Mouse (Mus musculus): ENCODE measurements around the gene Srcin1. TPM values are rescaled to one million over a fixed set of nuclear protein-coding genes. Genes with fewer than 3 reads are reported as not detected.

Gene Srcin1
- polyA plus RNA-seq, 1 experiment from 2014 or later = 9.6 TPM

DNA sequence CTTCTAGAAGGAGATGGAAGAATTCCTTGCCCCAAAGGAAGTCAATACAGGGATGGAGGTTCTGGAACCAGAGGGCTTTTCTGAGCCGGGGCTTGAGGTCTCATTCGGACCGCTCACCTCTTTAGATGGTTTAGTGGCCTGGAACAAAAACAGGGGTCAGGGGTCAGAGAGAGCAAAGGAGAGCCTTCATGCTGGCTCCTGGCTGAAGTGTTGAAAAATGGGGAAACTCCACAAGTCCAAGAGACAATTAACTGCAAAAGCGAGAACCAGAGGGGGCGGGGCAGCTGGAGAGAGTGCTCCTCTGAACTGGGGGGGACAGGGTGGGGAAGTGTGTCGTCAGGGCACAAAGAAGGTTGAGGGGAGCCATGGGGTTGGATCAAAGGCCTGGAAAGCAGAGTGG lies 63.5 kb downstream of the Srcin1 start:
- no peak for DNase-seq
- H3K9me3 ChIP-seq (ENCODE audit: control insufficient read depth, low read length) = no peaks in the 10 kb centered on the region
- H3K4me2 ChIP-seq (ENCODE audit: low read length) = no peak overlapping the region
- no peak for ATAC-seq (ENCODE audit: low FRiP score, low TSS enrichment)
- H3K9ac ChIP-seq (replicated peaks; ENCODE audit: low read length) = no peak overlapping the region
- peaks cover 36% of the 10 kb centered on the region for H3K36me3 ChIP-seq (ENCODE audit: control insufficient read depth, insufficient read depth, low read length)
- no peaks in the 10 kb centered on the region for H3K27me3 ChIP-seq (ENCODE audit: control insufficient read depth, insufficient read depth, low read length)
- peaks cover 7% of the 10 kb centered on the region; the same call in 1 of the 2 replicates for H3K4me1 ChIP-seq (ENCODE audit: control insufficient read depth, insufficient read depth, low read length)
- H3K4me3 ChIP-seq (replicated peaks; ENCODE audit: low read depth, low read length) = no peak overlapping the region
- WGBS = 20% methylated on average over 6 of the region's 6 CpGs
- no peak overlapping the region for H3K27ac ChIP-seq (replicated peaks; ENCODE audit: low read depth, low read length)

DNA sequence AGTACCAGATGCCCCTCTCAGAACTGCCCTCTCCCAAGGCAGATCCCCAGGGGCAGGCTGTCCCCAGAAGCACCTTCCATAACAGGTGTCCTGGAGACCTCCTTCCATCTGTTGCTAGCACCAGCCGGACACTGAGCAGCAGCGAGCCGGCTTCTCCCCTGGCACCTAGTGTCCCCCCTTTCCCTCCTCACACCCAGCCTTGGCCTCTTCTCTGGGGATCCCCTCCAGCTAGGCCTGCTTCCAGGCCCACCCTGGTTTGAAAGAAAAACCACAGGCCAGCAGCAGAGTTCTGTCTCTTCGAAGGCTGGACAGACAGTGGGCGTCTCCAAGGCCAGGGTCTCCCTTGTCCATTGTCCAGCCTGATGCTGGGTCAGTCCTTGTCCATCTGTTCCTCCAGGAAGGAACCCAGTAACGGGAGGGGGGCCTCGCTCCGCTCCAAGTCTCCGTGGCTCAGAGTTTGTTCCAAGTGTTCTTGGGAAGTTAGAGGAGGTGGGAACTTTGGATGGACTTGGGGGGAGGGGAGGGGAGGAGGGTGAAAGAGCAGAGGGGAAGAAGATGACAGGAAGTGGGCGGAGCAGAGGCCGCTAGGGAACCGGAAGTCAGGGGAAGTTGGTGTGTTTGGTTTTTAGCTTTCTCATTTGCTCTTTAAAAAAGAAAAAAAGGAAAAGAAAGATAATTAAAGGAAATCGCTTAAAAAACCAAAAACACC lies 64.2 kb downstream of the Srcin1 start:
- 41% methylated on average over 13 of the region's 13 CpGs for WGBS
- ATAC-seq (ENCODE audit: low FRiP score, low TSS enrichment) (0 out of 2 replicates have a peak, but pooled peaks have one; percentile 24), DNase-seq (no peak)
- Histone ChIP-seq H3K4me3 (replicated peaks; ENCODE audit: low read depth, low read length) (no peak overlapping the region), H3K4me1 (ENCODE audit: control insufficient read depth, insufficient read depth, low read length) (peaks cover 7% of the 10 kb centered on the region; the same call in 1 of the 2 replicates), H3K9me3 (ENCODE audit: control insufficient read depth, low read length) (no peaks in the 10 kb centered on the region), H3K36me3 (ENCODE audit: control insufficient read depth, insufficient read depth, low read length) (peaks cover 30% of the 10 kb centered on the region), H3K9ac (replicated peaks; ENCODE audit: low read length) (no peak overlapping the region), H3K27ac (replicated peaks; ENCODE audit: low read depth, low read length) (no peak overlapping the region), H3K27me3 (ENCODE audit: control insufficient read depth, insufficient read depth, low read length) (no peaks in the 10 kb centered on the region), H3K4me2 (ENCODE audit: low read length) (no peak overlapping the region)

DNA sequence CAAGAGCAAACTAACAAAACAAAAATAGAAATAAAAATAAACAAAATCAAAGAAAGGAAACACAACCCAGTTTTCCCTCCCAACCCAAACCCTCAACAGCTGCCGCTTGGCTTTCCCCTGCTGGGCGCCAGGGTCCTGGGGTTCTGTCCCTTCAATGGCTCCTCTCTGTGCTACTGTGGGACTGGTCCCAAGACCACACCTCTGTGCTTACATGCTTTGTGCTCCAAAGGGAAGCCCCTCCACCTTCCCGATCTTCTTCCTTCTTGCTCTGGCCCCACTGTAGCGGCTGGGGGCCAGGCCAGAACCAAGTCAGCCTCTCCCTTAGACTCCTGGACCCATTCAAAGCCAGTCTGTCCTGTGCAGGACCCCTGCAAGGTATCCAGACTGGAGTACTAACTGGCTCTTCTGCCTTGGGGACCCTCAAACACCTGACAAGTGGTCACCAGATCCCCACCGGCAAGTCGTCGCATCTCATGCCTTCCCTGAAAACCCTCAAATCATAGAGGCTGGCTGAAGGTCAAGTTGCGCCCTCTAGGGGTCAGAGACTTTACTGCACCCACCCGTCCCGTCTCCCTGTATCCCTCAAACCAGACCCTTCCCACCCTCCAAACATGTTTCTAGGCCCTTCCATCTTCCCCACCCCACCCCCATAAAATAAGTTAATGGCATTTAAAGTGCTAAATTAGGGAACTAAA lies 64.9 kb downstream of the Srcin1 start:
- H3K9ac ChIP-seq (replicated peaks; ENCODE audit: low read length) = no peak overlapping the region
- WGBS = 23% methylated on average over 10 of the region's 10 CpGs
- H3K9me3 ChIP-seq (ENCODE audit: control insufficient read depth, low read length) = no peaks in the 10 kb centered on the region
- H3K4me2 ChIP-seq (ENCODE audit: low read length) = no peak overlapping the region
- no peaks in the 10 kb centered on the region for H3K27me3 ChIP-seq (ENCODE audit: control insufficient read depth, insufficient read depth, low read length)
- H3K4me3 ChIP-seq (replicated peaks; ENCODE audit: low read depth, low read length) = no peak overlapping the region
- DNase-seq (peak; percentile 72), ATAC-seq (ENCODE audit: low FRiP score, low TSS enrichment) (no peak)
- H3K4me1 ChIP-seq (ENCODE audit: control insufficient read depth, insufficient read depth, low read length) = peaks cover 7% of the 10 kb centered on the region; the same call in 1 of the 2 replicates
- peaks cover 24% of the 10 kb centered on the region for H3K36me3 ChIP-seq (ENCODE audit: control insufficient read depth, insufficient read depth, low read length)
- H3K27ac ChIP-seq (replicated peaks; ENCODE audit: low read depth, low read length) = no peak overlapping the region

DNA sequence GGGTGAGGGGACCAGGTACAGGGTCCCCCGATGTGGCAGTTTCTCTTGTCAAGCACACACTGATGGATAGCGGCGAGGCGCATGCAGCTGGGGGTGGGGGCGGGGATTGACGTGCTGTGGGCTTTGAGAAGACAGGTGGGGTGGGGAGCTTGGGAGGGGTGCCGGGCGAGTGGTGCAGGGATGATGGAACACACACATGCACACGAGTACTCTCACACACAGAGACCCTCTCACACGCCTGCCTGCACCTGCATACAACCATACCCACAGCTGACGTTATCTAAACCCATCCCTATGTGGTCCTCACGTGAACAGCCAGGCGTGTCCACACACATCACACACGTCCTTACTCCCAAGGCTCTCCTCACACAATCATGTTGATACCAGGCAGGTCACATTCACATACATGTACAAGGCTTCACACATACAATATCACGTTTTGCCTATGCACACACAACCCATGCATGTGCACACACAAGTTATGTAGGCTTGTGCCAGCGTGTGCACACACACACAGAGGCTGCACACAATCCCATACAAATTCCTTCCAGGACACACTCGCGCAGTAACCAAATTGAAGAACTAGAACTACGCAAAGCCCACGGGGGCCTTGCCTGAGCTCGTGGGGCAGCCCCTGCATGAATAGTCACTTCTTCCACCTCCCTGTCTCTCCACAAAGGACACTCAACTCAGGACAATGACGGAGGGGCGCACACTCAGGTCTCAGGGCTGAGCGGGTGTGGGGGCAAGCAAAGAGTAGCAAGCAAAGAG lies 66.1 kb downstream of the Srcin1 start:
- peaks cover 12% of the 10 kb centered on the region for H3K36me3 ChIP-seq (ENCODE audit: control insufficient read depth, insufficient read depth, low read length)
- H3K9ac ChIP-seq (replicated peaks; ENCODE audit: low read length) = no peak overlapping the region
- H3K4me3 ChIP-seq (replicated peaks; ENCODE audit: low read depth, low read length) = no peak overlapping the region
- peaks cover 7% of the 10 kb centered on the region; the same call in 1 of the 2 replicates for H3K4me1 ChIP-seq (ENCODE audit: control insufficient read depth, insufficient read depth, low read length)
- H3K27me3 ChIP-seq (ENCODE audit: control insufficient read depth, insufficient read depth, low read length) = no peaks in the 10 kb centered on the region
- H3K27ac ChIP-seq (replicated peaks; ENCODE audit: low read depth, low read length) = no peak overlapping the region
- ATAC-seq (ENCODE audit: low FRiP score, low TSS enrichment) (no peak), DNase-seq (no peak)
- H3K4me2 ChIP-seq (ENCODE audit: low read length) = no peak overlapping the region
- WGBS = 58% methylated on average over 24 of the region's 24 CpGs
- H3K9me3 ChIP-seq (ENCODE audit: control insufficient read depth, low read length) = no peaks in the 10 kb centered on the region

DNA sequence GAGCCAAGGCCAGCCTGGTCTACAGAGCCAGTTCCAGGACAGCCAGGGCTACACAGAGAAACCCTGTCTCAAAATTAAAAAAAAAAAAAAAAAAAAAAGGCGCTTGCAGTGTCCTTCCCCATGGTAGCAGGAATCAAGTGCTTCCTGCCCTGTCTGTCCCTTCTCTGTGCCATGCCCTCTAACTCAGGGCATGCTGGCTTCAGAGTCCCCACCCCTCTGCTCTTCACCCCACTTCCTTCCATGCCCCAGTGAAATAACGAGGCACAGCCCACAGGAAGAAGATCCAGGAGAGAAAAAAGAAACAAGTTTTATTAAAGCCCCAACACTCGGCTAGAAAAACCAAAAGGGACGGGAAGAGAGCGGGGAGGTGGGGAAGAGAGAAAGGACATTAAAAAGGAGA lies 66.9 kb downstream of the Srcin1 start:
- H3K9ac ChIP-seq (replicated peaks; ENCODE audit: low read length) = no peak overlapping the region
- peaks cover 7% of the 10 kb centered on the region; the same call in 1 of the 2 replicates for H3K4me1 ChIP-seq (ENCODE audit: control insufficient read depth, insufficient read depth, low read length)
- no peaks in the 10 kb centered on the region for H3K27me3 ChIP-seq (ENCODE audit: control insufficient read depth, insufficient read depth, low read length)
- H3K4me3 ChIP-seq (replicated peaks; ENCODE audit: low read depth, low read length) = no peak overlapping the region
- H3K4me2 ChIP-seq (ENCODE audit: low read length) = no peak overlapping the region
- ATAC-seq (ENCODE audit: low FRiP score, low TSS enrichment) (no peak), DNase-seq (no peak)
- H3K9me3 ChIP-seq (ENCODE audit: control insufficient read depth, low read length) = no peaks in the 10 kb centered on the region
- H3K36me3 ChIP-seq (ENCODE audit: control insufficient read depth, insufficient read depth, low read length) = peaks cover 5% of the 10 kb centered on the region; the same call in 1 of the 2 replicates
- H3K27ac ChIP-seq (replicated peaks; ENCODE audit: low read depth, low read length) = no peak overlapping the region
- WGBS = 68% methylated on average over 5 of the region's 5 CpGs

DNA sequence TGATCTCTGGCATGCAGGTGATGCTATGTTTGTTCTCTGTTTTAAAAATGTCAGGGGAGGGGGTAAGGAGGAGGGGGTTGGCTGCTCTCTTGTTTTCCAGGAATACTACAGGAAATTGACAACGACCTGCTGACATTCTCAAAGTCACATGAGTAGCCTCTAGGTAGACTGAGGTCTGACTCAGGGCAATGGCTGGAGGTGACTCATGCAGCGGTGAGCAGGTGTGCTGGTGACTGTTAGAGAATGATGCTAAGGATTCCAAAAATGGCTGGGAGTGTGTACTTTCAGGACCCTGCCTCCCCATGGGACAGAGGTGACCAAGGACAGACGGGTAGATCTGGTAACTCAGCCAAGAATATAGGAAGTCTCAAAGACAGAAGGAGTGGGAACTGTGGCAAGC lies 67.8 kb downstream of the Srcin1 start:
- WGBS = 78% methylated on average over 3 of the region's 3 CpGs
- DNase-seq = no peak
- H3K4me2 ChIP-seq (ENCODE audit: low read length) = no peak overlapping the region
- no peak overlapping the region for H3K27ac ChIP-seq (replicated peaks; ENCODE audit: low read depth, low read length)
- H3K4me1 ChIP-seq (ENCODE audit: control insufficient read depth, insufficient read depth, low read length) = peaks cover 7% of the 10 kb centered on the region; the same call in 1 of the 2 replicates
- no peaks in the 10 kb centered on the region for H3K27me3 ChIP-seq (ENCODE audit: control insufficient read depth, insufficient read depth, low read length)
- H3K9ac ChIP-seq (replicated peaks; ENCODE audit: low read length) = no peak overlapping the region; the same call in 1 of the 2 replicates
- no peak for ATAC-seq (ENCODE audit: low FRiP score, low TSS enrichment)
- H3K4me3 ChIP-seq (replicated peaks; ENCODE audit: low read depth, low read length) = no peak overlapping the region
- no peaks in the 10 kb centered on the region for H3K9me3 ChIP-seq (ENCODE audit: control insufficient read depth, low read length)
- H3K36me3 ChIP-seq (ENCODE audit: control insufficient read depth, insufficient read depth, low read length) = peaks cover 3% of the 10 kb centered on the region; the same call in 1 of the 2 replicates

DNA sequence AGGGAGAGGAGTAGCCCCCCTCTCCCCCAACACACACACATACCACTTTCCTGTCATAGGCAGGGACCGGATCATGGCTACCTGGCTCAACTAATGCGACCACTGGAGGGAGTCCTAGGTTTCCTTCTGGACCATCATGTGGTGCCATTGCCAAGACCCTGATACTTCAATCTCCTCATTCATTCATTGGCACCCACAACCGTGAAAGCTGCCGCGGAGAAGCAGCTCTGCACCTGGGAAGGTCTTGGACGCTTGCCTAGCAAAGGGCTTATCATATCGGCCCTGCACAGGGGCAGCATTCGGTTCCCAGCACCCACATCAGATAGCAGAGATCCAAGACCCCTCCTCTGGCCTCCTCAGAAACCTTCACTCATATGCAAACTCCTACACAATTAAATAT lies 69.7 kb downstream of the Srcin1 start:
- H3K9me3 ChIP-seq (ENCODE audit: control insufficient read depth, low read length) = no peaks in the 10 kb centered on the region
- 65% methylated on average over 8 of the region's 8 CpGs for WGBS
- H3K9ac ChIP-seq (replicated peaks; ENCODE audit: low read length) = no peak overlapping the region
- H3K36me3 ChIP-seq (ENCODE audit: control insufficient read depth, insufficient read depth, low read length) = peaks cover 4% of the 10 kb centered on the region; the same call in 1 of the 2 replicates
- no peak overlapping the region for H3K4me2 ChIP-seq (ENCODE audit: low read length)
- peaks cover 7% of the 10 kb centered on the region; the same call in 1 of the 2 replicates for H3K4me1 ChIP-seq (ENCODE audit: control insufficient read depth, insufficient read depth, low read length)
- DNase-seq (no peak), ATAC-seq (ENCODE audit: low FRiP score, low TSS enrichment) (no peak)
- peaks cover 10% of the 10 kb centered on the region for H3K27me3 ChIP-seq (ENCODE audit: control insufficient read depth, insufficient read depth, low read length)
- no peak overlapping the region for H3K4me3 ChIP-seq (replicated peaks; ENCODE audit: low read depth, low read length)
- H3K27ac ChIP-seq (replicated peaks; ENCODE audit: low read depth, low read length) = no peak overlapping the region

DNA sequence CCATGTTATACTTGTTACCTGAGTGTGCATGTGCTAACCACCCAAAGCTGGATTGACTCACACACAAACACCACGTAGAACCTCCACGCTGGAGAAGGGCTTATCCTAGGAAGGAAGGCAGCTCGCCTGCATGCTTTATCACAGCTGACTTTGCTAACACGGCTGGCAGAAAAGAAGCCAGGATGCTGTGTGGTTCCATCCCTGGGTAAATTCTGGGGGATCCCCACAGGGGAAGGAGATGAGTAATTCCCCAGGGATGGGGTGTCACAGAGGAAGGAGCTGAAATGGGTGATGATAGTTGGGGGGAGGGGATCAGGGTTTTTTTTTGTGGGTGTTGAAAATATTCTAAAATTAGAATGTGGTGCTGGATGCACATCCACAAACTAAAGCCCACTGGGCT lies 70.2 kb downstream of the Srcin1 start:
- Histone ChIP-seq H3K27ac (replicated peaks; ENCODE audit: low read depth, low read length) (no peak overlapping the region), H3K4me3 (replicated peaks; ENCODE audit: low read depth, low read length) (no peak overlapping the region), H3K4me2 (ENCODE audit: low read length) (no peak overlapping the region), H3K27me3 (ENCODE audit: control insufficient read depth, insufficient read depth, low read length) (peaks cover 16% of the 10 kb centered on the region), H3K4me1 (ENCODE audit: control insufficient read depth, insufficient read depth, low read length) (peaks cover 6% of the 10 kb centered on the region; the same call in 1 of the 2 replicates), H3K9me3 (ENCODE audit: control insufficient read depth, low read length) (no peaks in the 10 kb centered on the region), H3K9ac (replicated peaks; ENCODE audit: low read length) (no peak overlapping the region), H3K36me3 (ENCODE audit: control insufficient read depth, insufficient read depth, low read length) (peaks cover 8% of the 10 kb centered on the region)
- DNase-seq (no peak), ATAC-seq (ENCODE audit: low FRiP score, low TSS enrichment) (no peak)
- WGBS = 82% methylated on average over 4 of the region's 4 CpGs

Measured in midbrain, embryonic 14.5 days (tissue).